15 mouse cellular contexts compared by ENCODE assay signal in genomic region chr11:96333241-96334001, GRCm38 (mm10). TPM values are rescaled to one million over a fixed set of nuclear protein-coding genes. Genes with fewer than 3 reads are reported as not detected.
DNase-seq lines count a peak whose midpoint lies in the region; ATAC-seq and TF ChIP-seq lines count a peak whose summit lies in the region.
"Had no signal": no experiment of that assay in that cellular context is flagged by ENCODE, and none has a peak within 500 bp of the region (broad histone marks: within the 10 kb centered on the region; RNA-seq: fewer than 3 reads in every experiment).

No protein-coding gene starts in this region.

- H3K9me3 ChIP-seq in kidney, postnatal 0 days (replicated peaks; ENCODE audit: low read length) = no peaks in the 10 kb centered on the region
- no peaks in the 10 kb centered on the region for H3K9me3 ChIP-seq in intestine, embryonic 15.5 days
- H3K9me3 ChIP-seq in neural tube, embryonic 15.5 days (replicated peaks) = no peaks in the 10 kb centered on the region

- peaks cover 10% of the 10 kb centered on the region; the same call in 1 of the 2 replicates for H3K36me3 ChIP-seq in kidney, postnatal 0 days (ENCODE audit: insufficient read depth, low read length)
- no peaks in the 10 kb centered on the region for H3K36me3 ChIP-seq in intestine, embryonic 15.5 days
- H3K36me3 ChIP-seq in neural tube, embryonic 15.5 days = no peaks in the 10 kb centered on the region

- peaks cover 82% of the 10 kb centered on the region for H3K4me1 ChIP-seq in kidney, postnatal 0 days (replicated peaks; ENCODE audit: insufficient read depth, low read length)
- no peaks in the 10 kb centered on the region for H3K4me1 ChIP-seq in embryonic fibroblast, embryonic 13.5 days (ENCODE audit: control insufficient read depth, insufficient read depth, low read length)
- H3K4me1 ChIP-seq in intestine, embryonic 15.5 days (replicated peaks) = peaks cover 83% of the 10 kb centered on the region
- peaks cover 97% of the 10 kb centered on the region for H3K4me1 ChIP-seq in neural tube, embryonic 15.5 days

- ATAC-seq in kidney, postnatal 0 days (replicated peaks; ENCODE audit: low FRiP score, low read depth) = peak; percentile 48
- ATAC-seq in intestine, embryonic 15.5 days = peak; percentile 26; the same call in 1 of the 2 replicates
- ATAC-seq in neural tube, embryonic 15.5 days (ENCODE audit: low FRiP score) = peak; percentile 18; the same call in 1 of the 2 replicates
- ATAC-seq: forebrain, postnatal 0 days had no signal

- peak overlapping the region; percentile 72 for H3K4me2 ChIP-seq in kidney, postnatal 0 days (ENCODE audit: low read length)
- H3K4me2 ChIP-seq in intestine, embryonic 15.5 days (replicated peaks) = peak overlapping the region; percentile 72
- H3K4me2 ChIP-seq in neural tube, embryonic 15.5 days = peak overlapping the region; percentile 87

- 0 out of 2 replicates have a peak, but pooled peaks have one; percentile 8 for TF ChIP-seq POLR2A in embryonic fibroblast, embryonic 13.5 days (IDR thresholded peaks at IDR 0.05; ENCODE audit: low read depth, low read length)

- H3K27ac ChIP-seq in kidney, postnatal 0 days = peak overlapping the region; percentile 96
- H3K27ac ChIP-seq in embryonic fibroblast, embryonic 13.5 days (ENCODE audit: insufficient read depth, low read length) = peak overlapping the region; percentile 81
- H3K27ac ChIP-seq in intestine, embryonic 15.5 days = peak overlapping the region; percentile 92
- peak overlapping the region; percentile 99 for H3K27ac ChIP-seq in neural tube, embryonic 15.5 days (replicated peaks)

- 12% methylated on average over 17 of the region's 17 CpGs for WGBS in kidney, postnatal 0 days
- WGBS in intestine, embryonic 15.5 days = 12% methylated on average over 17 of the region's 17 CpGs
- 5% methylated on average over 17 of the region's 17 CpGs for WGBS in neural tube, embryonic 15.5 days

- H3K9ac ChIP-seq in kidney, postnatal 0 days (ENCODE audit: low read depth, low read length) = peak overlapping the region; percentile 73
- H3K9ac ChIP-seq in intestine, embryonic 15.5 days = peak overlapping the region; percentile 66
- peak overlapping the region; percentile 78 for H3K9ac ChIP-seq in neural tube, embryonic 15.5 days (replicated peaks)
- H3K9ac ChIP-seq: forebrain, postnatal 0 days had no signal

- DNase-seq in kidney, postnatal 0 days (ENCODE audit: low spot score) = peak; percentile 95
- DNase-seq in kidney, adult 11 months = no peak
- no peak for DNase-seq in retina, embryonic 14.5 days (ENCODE audit: low spot score)
- no peak for DNase-seq in gastrocnemius, postnatal 10 days
- DNase-seq: adrenal gland, postnatal 14 days; cerebellum, postnatal 36 days; forebrain, postnatal 0 days; kidney, adult 18-20 months; midbrain, embryonic 14.5 days; right cerebral cortex, postnatal 14 days had no signal

- no peaks in the 10 kb centered on the region for H3K27me3 ChIP-seq in kidney, postnatal 0 days (ENCODE audit: insufficient read depth, low read length)
- H3K27me3 ChIP-seq in intestine, embryonic 15.5 days (replicated peaks) = peaks cover 6% of the 10 kb centered on the region; the same call in 1 of the 2 replicates
- H3K27me3 ChIP-seq in neural tube, embryonic 15.5 days (replicated peaks) = no peaks in the 10 kb centered on the region

- TF ChIP-seq CTCF in kidney, postnatal 0 days (IDR thresholded peaks at IDR 0.05; ENCODE audit: low read depth) = no peak
- no peak for TF ChIP-seq CTCF in embryonic fibroblast, embryonic 13.5 days (IDR thresholded peaks at IDR 0.05; ENCODE audit: borderline replicate concordance, insufficient read depth, low read length)

- peak overlapping the region; percentile 33 for H3K4me3 ChIP-seq in kidney, postnatal 0 days (replicated peaks; ENCODE audit: low read depth, low read length)
- H3K4me3 ChIP-seq in embryonic fibroblast, embryonic 13.5 days (ENCODE audit: insufficient read depth, low read length) = peak overlapping the region; percentile 23
- peak overlapping the region; percentile 46 for H3K4me3 ChIP-seq in intestine, embryonic 15.5 days (replicated peaks)
- H3K4me3 ChIP-seq in neural tube, embryonic 15.5 days (replicated peaks) = peak overlapping the region; percentile 60

RNA-seq across cellular contexts. Expression of gene Hoxb3, which starts 10.3 kb away (rescaled TPM):
- polyA plus RNA-seq in kidney, postnatal 0 days (2015; fragmentation: Nextera tagmentation; extraction: Ambion mirVana) = 3.9 and 4.2 TPM in 2 replicates
- polyA plus RNA-seq in embryonic fibroblast, embryonic 13.5 days (2011; ENCODE audit: insufficient read length, low read depth, missing spikeins) = 19.1 and 21.9 TPM in 2 replicates
- polyA plus RNA-seq in intestine, embryonic 15.5 days (2015; fragmentation: Nextera tagmentation; extraction: Ambion mirVana) = 1.8 and 2.7 TPM in 2 replicates
- polyA plus RNA-seq in neural tube, embryonic 15.5 days (2015; fragmentation: Nextera tagmentation; extraction: Ambion mirVana) = 8.0 and 12.6 TPM in 2 replicates
- total RNA-seq in gastrocnemius, postnatal 10 days (2021) = 1 to 10 TPM in 1 of 2 experiments, under 1 TPM in 1; 0.89 to 1.6 TPM
- total RNA-seq: forebrain, postnatal 0 days; left cerebral cortex, postnatal 14 days; MEL had no signal
- polyA plus RNA-seq: forebrain, postnatal 0 days; midbrain, embryonic 14.5 days had no signal

RNA-seq across cellular contexts. Expression of gene Hoxb4, which starts 15.4 kb away (rescaled TPM):
- polyA plus RNA-seq in kidney, postnatal 0 days (2015; fragmentation: Nextera tagmentation; extraction: Ambion mirVana) = 3.6 and 3.8 TPM in 2 replicates
- polyA plus RNA-seq in embryonic fibroblast, embryonic 13.5 days (2011; ENCODE audit: insufficient read length, low read depth, missing spikeins) = 8.3 and 10.4 TPM in 2 replicates
- 2.8 and 3.2 TPM in 2 replicates for polyA plus RNA-seq in intestine, embryonic 15.5 days (2015; fragmentation: Nextera tagmentation; extraction: Ambion mirVana)
- polyA plus RNA-seq in neural tube, embryonic 15.5 days (2015; fragmentation: Nextera tagmentation; extraction: Ambion mirVana) = 3.7 and 5.0 TPM in 2 replicates
- total RNA-seq in gastrocnemius, postnatal 10 days (2021) = 1 to 10 TPM in 1 of 2 experiments, under 1 TPM in 1; 0.45 to 1.1 TPM
- total RNA-seq: forebrain, postnatal 0 days; left cerebral cortex, postnatal 14 days; MEL had no signal
- polyA plus RNA-seq: forebrain, postnatal 0 days; midbrain, embryonic 14.5 days had no signal

RNA-seq across cellular contexts. Expression of gene Hoxb2, which starts 16.9 kb away (rescaled TPM):
- polyA plus RNA-seq in kidney, postnatal 0 days (2015; fragmentation: Nextera tagmentation; extraction: Ambion mirVana) = 38.0 and 42.3 TPM in 2 replicates
- 6.6 and 11.0 TPM in 2 replicates for polyA plus RNA-seq in embryonic fibroblast, embryonic 13.5 days (2011; ENCODE audit: insufficient read length, low read depth, missing spikeins)
- polyA plus RNA-seq in intestine, embryonic 15.5 days (2015; fragmentation: Nextera tagmentation; extraction: Ambion mirVana) = 17.7 and 19.8 TPM in 2 replicates
- 33.7 and 42.3 TPM in 2 replicates for polyA plus RNA-seq in neural tube, embryonic 15.5 days (2015; fragmentation: Nextera tagmentation; extraction: Ambion mirVana)
- 1 to 10 TPM in 1 of 2 experiments, under 1 TPM in 1; 0.66 to 1.3 TPM for total RNA-seq in gastrocnemius, postnatal 10 days (2021)
- total RNA-seq: forebrain, postnatal 0 days; left cerebral cortex, postnatal 14 days; MEL had no signal
- polyA plus RNA-seq: forebrain, postnatal 0 days had no signal

RNA-seq across cellular contexts. Expression of gene Hoxb5, which starts 30.3 kb away (rescaled TPM):
- 10.2 and 12.9 TPM in 2 replicates for polyA plus RNA-seq in kidney, postnatal 0 days (2015; fragmentation: Nextera tagmentation; extraction: Ambion mirVana)
- 4.1 and 5.9 TPM in 2 replicates for polyA plus RNA-seq in embryonic fibroblast, embryonic 13.5 days (2011; ENCODE audit: insufficient read length, low read depth, missing spikeins)
- 27.2 and 31.3 TPM in 2 replicates for polyA plus RNA-seq in intestine, embryonic 15.5 days (2015; fragmentation: Nextera tagmentation; extraction: Ambion mirVana)
- 39.5 and 106 TPM in 2 replicates for polyA plus RNA-seq in neural tube, embryonic 15.5 days (2015; fragmentation: Nextera tagmentation; extraction: Ambion mirVana)
- 1 to 10 TPM in 1 of 2 experiments, under 1 TPM in 1; 0.89 to 1.3 TPM for total RNA-seq in gastrocnemius, postnatal 10 days (2021)
- total RNA-seq: forebrain, postnatal 0 days; left cerebral cortex, postnatal 14 days; MEL had no signal
- polyA plus RNA-seq: forebrain, postnatal 0 days; midbrain, embryonic 14.5 days had no signal

RNA-seq across cellular contexts. Expression of gene Hoxb1, which starts 32.1 kb away (rescaled TPM):
- 0.13 and 0.37 TPM in 2 replicates for polyA plus RNA-seq in kidney, postnatal 0 days (2015; fragmentation: Nextera tagmentation; extraction: Ambion mirVana)
- polyA plus RNA-seq in embryonic fibroblast, embryonic 13.5 days (2011; ENCODE audit: insufficient read length, low read depth, missing spikeins) = not detected in 2 replicates
- 0.30 TPM in 1 of 2 replicates, not detected in the other for polyA plus RNA-seq in intestine, embryonic 15.5 days (2015; fragmentation: Nextera tagmentation; extraction: Ambion mirVana)
- 0.38 and 0.65 TPM in 2 replicates for polyA plus RNA-seq in neural tube, embryonic 15.5 days (2015; fragmentation: Nextera tagmentation; extraction: Ambion mirVana)
- not detected for total RNA-seq in gastrocnemius, postnatal 10 days (2021)
- total RNA-seq: adrenal gland, postnatal 14 days; forebrain, postnatal 0 days; left cerebral cortex, postnatal 14 days; MEL had no signal
- polyA plus RNA-seq: forebrain, postnatal 0 days; midbrain, embryonic 14.5 days had no signal
